Mouse (Mus musculus) midbrain, postnatal 0 days (tissue): Measurements from ENCODE around the gene Plscr3. TPM values are rescaled to one million over a fixed set of nuclear protein-coding genes. Genes with fewer than 3 reads are reported as not detected.
A peak's percentile ranks its signal among the peaks of the same experiment; 100 is the strongest.

ENCODE experiments used
- ATAC-seq: fragments of 200-750 bp; cut with Nextera tagmentation; 2 replicates; pipeline ENCODE4 v1.8.0; 2017; ENCODE audit warnings: moderate number of reproducible peaks, mild to moderate bottlenecking, moderate TSS enrichment, moderate library complexity; ENCODE audit not compliant: low FRiP score
- DNase-seq: peaks from one replicate; pipeline ENCODE4 v3.0.0-alpha.2; 2015; ENCODE audit warnings: low spot score
- H3K27ac ChIP-seq: fragments of 300-500 bp; sonication (generic); 2 replicates; pipeline ENCODE4 v1.5.1; 2014; ENCODE audit warnings: low read depth, mild to moderate bottlenecking, low read length, mixed read lengths
- H3K27me3 ChIP-seq: fragments of 300-500 bp; sonication (generic); 2 replicates; pipeline ENCODE4 v1.6.1; 2014; ENCODE audit warnings: low read length, control low read depth, mixed read lengths; ENCODE audit not compliant: insufficient read depth
- H3K36me3 ChIP-seq: fragments of 300-500 bp; sonication (generic); 2 replicates; pipeline ENCODE4 v1.6.1; 2014; ENCODE audit warnings: low read length, control low read depth, mixed read lengths; ENCODE audit not compliant: insufficient read depth
- H3K4me1 ChIP-seq: fragments of 300-500 bp; sonication (generic); 2 replicates; pipeline ENCODE4 v1.6.1; 2014; ENCODE audit warnings: mild to moderate bottlenecking, control low read depth, antibody characterized with exemption, low read length, mixed read lengths; ENCODE audit not compliant: insufficient read depth
- H3K4me2 ChIP-seq: fragments of 300-500 bp; sonication (generic); 2 replicates; pipeline ENCODE4 v1.6.1; 2014; ENCODE audit warnings: low read depth, mild to moderate bottlenecking, low read length, mixed read lengths; ENCODE audit not compliant: poor library complexity, severe bottlenecking
- H3K4me3 ChIP-seq: fragments of 300-500 bp; sonication (generic); 2 replicates; pipeline ENCODE4 v1.5.1; 2014; ENCODE audit warnings: low read depth, mild to moderate bottlenecking, low read length, moderate library complexity
- H3K9ac ChIP-seq: fragments of 300-500 bp; sonication (generic); replicated peaks from 2 replicates; pipeline ENCODE4 v1.6.1; 2014; ENCODE audit warnings: mild to moderate bottlenecking, low read length, moderate library complexity, mixed read lengths; ENCODE audit not compliant: poor library complexity, severe bottlenecking
- H3K9me3 ChIP-seq: fragments of 300-500 bp; sonication (generic); 2 replicates; pipeline ENCODE4 v1.6.1; 2016; ENCODE audit warnings: low read length, control low read depth
- CTCF ChIP-seq: IDR thresholded peaks from 2 replicates; pipeline ENCODE4 v1.5.1; 2016; ENCODE audit warnings: antibody characterized with exemption, mild to moderate bottlenecking
- WGBS: fragments of 180-500 bp; shearing (Covaris S2); extraction: QIAGEN DNeasy Blood & Tissue Kit; methylation state at CpG from one replicate; pipeline ENCODE4 v1.1.7; 2014; 5-methylcytosine and 5-hydroxymethylcytosine counted together
- polyA plus RNA-seq: library from polyadenylated mRNA; unstranded; fragments of >200 nt; fragmentation: Nextera tagmentation; extraction: Ambion mirVana; gene quantifications from 2 replicates; pipeline ENCODE4 v1.2.1, GENCODE M21; 2015
- total RNA-seq: library from RNA; depleted of rRNA; stranded (reverse); fragments of >200 nt; gene quantifications from 2 replicates; pipeline ENCODE4 v1.2.3, GENCODE M21; 2014; rRNA removed

Gene Plscr3
- 24.1 and 26.6 TPM in 2 replicates for total RNA-seq
- polyA plus RNA-seq = 33.5 and 35.0 TPM in 2 replicates

- Histone ChIP-seq H3K4me2 (peak within 1 kb of the TSS; percentile 74), H3K36me3 (peaks cover 25% of the 10 kb centered on the region), H3K4me1 (peaks cover 9% of the 10 kb centered on the region; the same call in 1 of the 2 replicates), H3K27ac (peak within 1 kb of the TSS; percentile 91), H3K9ac (peak within 1 kb of the TSS; percentile 79), H3K27me3 (no peaks in the 10 kb centered on the region), H3K9me3 (no peaks in the 10 kb centered on the region), H3K4me3 (peak within 1 kb of the TSS; percentile 70)
- DNase-seq = peak; percentile 94
- TF ChIP-seq CTCF = no peak
- peak; percentile 91 for ATAC-seq
- WGBS = 0% methylated on average over 32 of the region's 38 CpGs
Measured at GRCm38 (mm10) chr11:69846198-69846680, at the start of gene Plscr3. Plscr3 (plus strand) TSS chr11:69846376.

DNA sequence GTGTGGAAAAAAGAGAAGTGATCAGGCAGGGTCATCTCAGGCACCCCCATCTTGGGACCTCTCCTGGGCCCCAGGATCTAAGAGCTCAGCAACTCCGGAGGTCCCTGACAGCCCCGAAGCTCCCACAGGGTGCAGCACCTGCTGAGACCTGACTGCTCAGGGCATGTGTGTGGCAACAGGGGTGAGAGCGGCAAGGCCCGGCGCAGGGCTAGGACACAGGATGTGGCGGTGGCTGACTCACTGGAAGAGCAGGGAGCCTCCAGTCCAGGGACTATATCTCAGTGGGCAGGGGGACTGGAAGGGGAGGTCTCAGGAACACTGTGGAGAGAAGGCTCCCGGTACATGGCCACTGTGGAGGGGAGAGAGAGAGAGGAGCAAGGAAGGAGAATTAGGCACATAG lies 48.3 kb upstream of the Plscr3 start:
- Histone ChIP-seq H3K36me3 (0 out of 2 replicates have a peak, but pooled peaks cover 6% of the 10 kb centered on the region), H3K4me2 (no peak overlapping the region), H3K4me1 (peaks cover 8% of the 10 kb centered on the region; the same call in 1 of the 2 replicates), H3K9me3 (no peaks in the 10 kb centered on the region), H3K9ac (no peak overlapping the region), H3K27me3 (no peaks in the 10 kb centered on the region; the same call in 1 of the 2 replicates), H3K27ac (no peak overlapping the region), H3K4me3 (no peak overlapping the region)
- WGBS = 72% methylated on average over 7 of the region's 7 CpGs
- TF ChIP-seq CTCF = no peak
- no peak for ATAC-seq
- no peak for DNase-seq

DNA sequence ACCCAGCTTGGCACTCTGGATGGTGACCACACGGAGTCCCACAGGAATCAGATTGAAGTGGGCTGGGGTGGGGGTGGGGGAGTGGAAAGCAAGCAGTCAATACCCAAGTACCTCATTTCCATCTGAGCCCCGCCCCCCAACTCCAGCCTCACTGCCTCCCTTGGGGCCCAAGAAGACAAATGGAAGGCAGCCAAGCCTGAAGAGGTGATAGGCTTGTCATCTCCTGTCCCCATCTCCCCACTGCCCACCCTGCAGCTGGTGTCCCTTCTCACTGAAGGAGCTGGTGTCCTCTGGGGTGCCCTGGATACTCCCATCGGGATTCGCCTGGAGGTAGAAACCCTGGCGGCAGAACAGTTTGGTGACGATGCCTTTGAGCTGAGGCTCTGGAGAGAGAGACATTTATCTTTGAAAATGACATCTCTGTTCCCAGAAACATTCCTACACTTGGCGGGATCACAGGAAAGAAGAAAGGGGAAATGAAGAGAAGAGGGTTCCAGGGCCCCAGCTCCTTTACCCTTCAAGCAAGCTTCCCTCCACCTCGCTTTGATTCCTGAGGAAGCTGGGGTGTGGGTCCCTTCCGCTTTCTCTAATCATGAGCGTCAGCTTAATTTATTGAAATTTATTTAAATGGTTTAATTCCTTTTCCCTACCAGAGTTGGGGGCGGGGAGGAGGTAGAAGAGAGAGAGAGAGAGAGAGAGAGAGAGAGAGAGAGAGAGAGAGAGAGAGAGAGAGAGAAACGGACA lies 46.6 kb upstream of the Plscr3 start:
- Histone ChIP-seq H3K9me3 (no peaks in the 10 kb centered on the region), H3K4me3 (peak overlapping the region; percentile 49), H3K4me1 (peaks cover 8% of the 10 kb centered on the region; the same call in 1 of the 2 replicates), H3K36me3 (0 out of 2 replicates have a peak, but pooled peaks cover 6% of the 10 kb centered on the region), H3K9ac (peak overlapping the region; percentile 68), H3K27ac (peak overlapping the region; percentile 90), H3K4me2 (peak overlapping the region; percentile 96), H3K27me3 (no peaks in the 10 kb centered on the region; the same call in 1 of the 2 replicates)
- DNase-seq (peak; percentile 48), ATAC-seq (no peak)
- WGBS = 11% methylated on average over 12 of the region's 12 CpGs
- TF ChIP-seq CTCF = no peak

DNA sequence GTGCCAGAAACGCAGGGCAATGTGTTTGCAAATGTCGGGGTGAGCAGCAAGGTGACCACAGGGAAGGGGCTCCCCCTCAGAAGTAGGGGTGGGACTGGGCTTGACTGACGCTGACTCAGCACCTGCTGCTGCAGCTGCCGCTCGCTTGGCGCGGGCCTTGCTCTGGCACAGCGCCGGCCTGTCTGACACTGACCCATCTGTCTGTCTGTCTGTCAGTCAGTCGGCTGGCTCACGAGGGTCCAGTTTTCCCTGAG lies 46.1 kb upstream of the Plscr3 start:
- DNase-seq (no peak), ATAC-seq (peak; percentile 14)
- H3K27ac ChIP-seq = peak overlapping the region; percentile 90
- no peaks in the 10 kb centered on the region for H3K9me3 ChIP-seq
- under 1% methylated on average over 11 of the region's 11 CpGs for WGBS
- peak overlapping the region; percentile 96 for H3K4me2 ChIP-seq
- peak overlapping the region; percentile 49 for H3K4me3 ChIP-seq
- H3K36me3 ChIP-seq = 0 out of 2 replicates have a peak, but pooled peaks cover 6% of the 10 kb centered on the region
- H3K9ac ChIP-seq = peak overlapping the region; percentile 68
- no peak for TF ChIP-seq CTCF
- peaks cover 10% of the 10 kb centered on the region; the same call in 1 of the 2 replicates for H3K4me1 ChIP-seq
- H3K27me3 ChIP-seq = peaks cover under 1% of the 10 kb centered on the region; the same call in 1 of the 2 replicates

DNA sequence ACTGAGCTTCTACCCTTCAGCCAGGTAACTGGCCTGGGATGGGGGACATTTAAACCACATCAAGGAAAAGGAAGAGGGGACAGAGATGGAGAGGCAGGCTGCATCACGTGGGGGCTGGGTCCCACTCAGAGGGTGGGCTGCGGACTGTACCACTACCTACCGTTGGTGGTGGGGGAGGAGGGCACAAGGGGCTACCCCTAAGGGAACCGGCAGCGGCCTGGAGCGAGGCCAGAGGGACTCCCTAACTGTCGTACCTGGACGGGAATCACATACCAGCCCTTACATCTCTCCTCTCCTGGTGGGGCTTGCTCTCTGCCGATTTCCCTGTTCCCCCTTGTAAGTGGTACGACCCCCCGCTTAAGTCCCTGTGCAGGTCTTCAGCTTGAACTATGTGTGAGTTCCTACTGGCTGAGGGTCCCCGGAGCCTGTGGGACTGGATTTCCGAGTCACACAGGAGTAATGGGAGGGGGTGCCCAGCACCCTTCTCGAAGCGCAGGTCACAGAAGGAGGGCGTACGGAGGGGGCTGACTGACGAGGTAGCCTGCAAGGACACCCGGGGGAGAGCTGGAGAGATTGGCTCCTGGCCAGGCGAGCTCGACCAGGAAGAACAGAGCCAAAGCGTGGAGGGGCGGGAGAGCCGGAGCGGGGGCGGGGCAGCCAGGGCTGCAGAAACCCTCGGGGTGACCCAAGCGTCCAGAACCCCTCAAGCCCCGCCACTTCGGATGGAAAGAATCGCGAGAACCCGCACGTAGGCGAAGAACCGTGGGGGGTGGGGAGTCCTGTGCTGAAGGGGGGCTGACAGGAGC lies 45.6 kb upstream of the Plscr3 start:
- no peak for TF ChIP-seq CTCF
- 0 out of 2 replicates have a peak, but pooled peaks cover 6% of the 10 kb centered on the region for H3K36me3 ChIP-seq
- H3K4me2 ChIP-seq = peak overlapping the region; percentile 96
- DNase-seq (peak; percentile 90), ATAC-seq (peak; percentile 81)
- no peaks in the 10 kb centered on the region for H3K9me3 ChIP-seq
- H3K27ac ChIP-seq = peak overlapping the region; percentile 90
- H3K4me3 ChIP-seq = peak overlapping the region; percentile 49
- peaks cover 4% of the 10 kb centered on the region; the same call in 1 of the 2 replicates for H3K27me3 ChIP-seq
- H3K9ac ChIP-seq = peak overlapping the region; percentile 68
- WGBS = under 1% methylated on average over 34 of the region's 36 CpGs
- peaks cover 11% of the 10 kb centered on the region; the same call in 1 of the 2 replicates for H3K4me1 ChIP-seq
